Mouse (Mus musculus) frontal cortex, adult 2 months (tissue): ENCODE measurements around the gene Tmem238. TPM values are rescaled to one million over a fixed set of nuclear protein-coding genes. Genes with fewer than 3 reads are reported as not detected.
A peak's percentile ranks its signal among the peaks of the same experiment; 100 is the strongest.
"Not testable (repeated sequence)": the region's sequence is repeated elsewhere in the genome, so short reads cannot be mapped to it uniquely, and the experiment has no call there.

Source experiments
- DNase-seq, 2 experiments: peaks; one replicate each; pipeline ENCODE4 v3.0.0; 2022; ENCODE audit warnings: low spot score in 1 of 2; ENCODE audit errors: extremely low spot score in 1 of 2
- polyA plus RNA-seq: library from polyadenylated mRNA; depleted of rRNA; stranded (reverse); fragments of >200 nt; gene quantifications from 2 replicates; pipeline ENCODE4 v1.2.3, GENCODE M21; 2012; rRNA removed

Gene Tmem238
- polyA plus RNA-seq, result 4.3 and 5.1 TPM in 2 replicates

- no peak for DNase-seq
These were observed at the start of gene Tmem238 for GRCm38 (mm10) chr7:4789436-4789935. Gene Tmem238 (minus strand): TSS chr7:4789656.

- DNase-seq, result no peak
These were observed 48.2 kb upstream of the Tmem238 start for GRCm38 (mm10) chr7:4837639-4838038.

- no peak for DNase-seq
These were observed 46.9 kb upstream of the Tmem238 start for GRCm38 (mm10) chr7:4836351-4836792.

- DNase-seq, result no peak
These were observed 46.3 kb upstream of the Tmem238 start for GRCm38 (mm10) chr7:4835631-4836327.

GRCm38 (mm10) chr7:4830476-4830875, 41.0 kb upstream of the Tmem238 start:
- DNase-seq, result no peak

GRCm38 (mm10) chr7:4825365-4825764, 35.9 kb upstream of the Tmem238 start:
- DNase-seq, result no peak

GRCm38 (mm10) chr7:4822162-4822907, 32.9 kb upstream of the Tmem238 start:
- DNase-seq, result no peak

GRCm38 (mm10) chr7:4821690-4822089, 32.2 kb upstream of the Tmem238 start:
- DNase-seq, result peak in 1 of 2 experiments; percentile 63

GRCm38 (mm10) chr7:4820925-4821324, 31.5 kb upstream of the Tmem238 start:
- DNase-seq, result not testable (repeated sequence)

- no peak for DNase-seq
These were observed 27.1 kb upstream of the Tmem238 start for GRCm38 (mm10) chr7:4816559-4816958.

- DNase-seq, result no peak
These were observed 23.8 kb upstream of the Tmem238 start for GRCm38 (mm10) chr7:4813105-4813791.

- DNase-seq, result peak; percentile 98 to 99
These were observed 23.0 kb upstream of the Tmem238 start, which contains the start of gene Ube2s for GRCm38 (mm10) chr7:4812303-4813104. Gene Ube2s (minus strand): TSS chr7:4812590.

- DNase-seq, result no peak
These were observed 22.4 kb upstream of the Tmem238 start for GRCm38 (mm10) chr7:4811842-4812302.

- DNase-seq, result not testable (repeated sequence)
These were observed 21.7 kb upstream of the Tmem238 start for GRCm38 (mm10) chr7:4811131-4811530.

GRCm38 (mm10) chr7:4806716-4807115, 17.3 kb upstream of the Tmem238 start:
- DNase-seq, result peak in 1 of 2 experiments; percentile 66

- DNase-seq, result no peak
These were observed 12.8 kb upstream of the Tmem238 start for GRCm38 (mm10) chr7:4802247-4802646.

- DNase-seq, result peak in 1 of 2 experiments; percentile 62
These were observed 6.4 kb upstream of the Tmem238 start for GRCm38 (mm10) chr7:4795767-4796433.

GRCm38 (mm10) chr7:4794631-4795168, 5.2 kb upstream of the Tmem238 start:
- DNase-seq, result no peak

- DNase-seq, result no peak
These were observed 4.2 kb upstream of the Tmem238 start for GRCm38 (mm10) chr7:4793674-4794073.
